Mouse (Mus musculus): ENCODE data around the gene Tmco4. TPM values are rescaled to one million over a fixed set of nuclear protein-coding genes. Genes with fewer than 3 reads are reported as not detected.

The Tmco4 gene
- total and polyA plus RNA-seq, 2 experiments from 2014 or later, result 1.3 to 1.9 TPM

- Histone ChIP-seq H3K4me3 (ENCODE audit: low read depth, low read length) (no peak overlapping the region), H3K27ac (ENCODE audit: low read depth, low read length) (no peak overlapping the region), H3K36me3 (ENCODE audit: insufficient read depth, low read length) (no peaks in the 10 kb centered on the region), H3K9ac (replicated peaks; ENCODE audit: low read length, poor library complexity, severe bottlenecking) (no peak overlapping the region), H3K27me3 (ENCODE audit: insufficient read depth, low read length) (no peaks in the 10 kb centered on the region), H3K4me1 (ENCODE audit: insufficient read depth, low read length) (no peaks in the 10 kb centered on the region), H3K9me3 (ENCODE audit: low read length) (no peaks in the 10 kb centered on the region), H3K4me2 (ENCODE audit: low read depth, low read length, poor library complexity, severe bottlenecking) (no peak overlapping the region)
- TF ChIP-seq CTCF (IDR thresholded peaks at IDR 0.05), result no peak
- WGBS, result 83% methylated on average over 15 of the region's 15 CpGs
- no peak for ATAC-seq (ENCODE audit: low FRiP score)
- no peak for DNase-seq (ENCODE audit: low spot score)
These were observed 13.6 kb upstream of the Tmco4 start for GRCm38 (mm10) chr4:138959120-138959519.

GRCm38 (mm10) chr4:138959926-138960325, 12.8 kb upstream of the Tmco4 start:
- Histone ChIP-seq H3K9me3 (ENCODE audit: low read length) (no peaks in the 10 kb centered on the region), H3K27ac (ENCODE audit: low read depth, low read length) (no peak overlapping the region), H3K9ac (replicated peaks; ENCODE audit: low read length, poor library complexity, severe bottlenecking) (no peak overlapping the region), H3K4me3 (ENCODE audit: low read depth, low read length) (no peak overlapping the region), H3K4me1 (ENCODE audit: insufficient read depth, low read length) (no peaks in the 10 kb centered on the region), H3K36me3 (ENCODE audit: insufficient read depth, low read length) (no peaks in the 10 kb centered on the region), H3K4me2 (ENCODE audit: low read depth, low read length, poor library complexity, severe bottlenecking) (no peak overlapping the region), H3K27me3 (ENCODE audit: insufficient read depth, low read length) (no peaks in the 10 kb centered on the region)
- DNase-seq (ENCODE audit: low spot score) (no peak), ATAC-seq (ENCODE audit: low FRiP score) (no peak)
- TF ChIP-seq CTCF (IDR thresholded peaks at IDR 0.05), result no peak
- 56% methylated on average over 7 of the region's 7 CpGs for WGBS

- H3K4me3 ChIP-seq (ENCODE audit: low read depth, low read length), result no peak overlapping the region
- H3K27me3 ChIP-seq (ENCODE audit: insufficient read depth, low read length), result no peaks in the 10 kb centered on the region
- H3K36me3 ChIP-seq (ENCODE audit: insufficient read depth, low read length), result no peaks in the 10 kb centered on the region
- 90% methylated on average over 5 of the region's 5 CpGs for WGBS
- DNase-seq (ENCODE audit: low spot score), result no peak
- H3K4me1 ChIP-seq (ENCODE audit: insufficient read depth, low read length), result no peaks in the 10 kb centered on the region
- no peak for TF ChIP-seq CTCF (IDR thresholded peaks at IDR 0.05)
- no peak overlapping the region for H3K27ac ChIP-seq (ENCODE audit: low read depth, low read length)
- H3K9ac ChIP-seq (replicated peaks; ENCODE audit: low read length, poor library complexity, severe bottlenecking), result no peak overlapping the region
- no peak for ATAC-seq (ENCODE audit: low FRiP score)
- H3K9me3 ChIP-seq (ENCODE audit: low read length), result no peaks in the 10 kb centered on the region
- no peak overlapping the region for H3K4me2 ChIP-seq (ENCODE audit: low read depth, low read length, poor library complexity, severe bottlenecking)
These were observed 10.0 kb upstream of the Tmco4 start for GRCm38 (mm10) chr4:138962719-138963118.

- TF ChIP-seq CTCF (IDR thresholded peaks at IDR 0.05), result no peak
- Histone ChIP-seq H3K9me3 (ENCODE audit: low read length) (no peaks in the 10 kb centered on the region), H3K4me1 (ENCODE audit: insufficient read depth, low read length) (no peaks in the 10 kb centered on the region), H3K27ac (ENCODE audit: low read depth, low read length) (no peak overlapping the region), H3K4me2 (ENCODE audit: low read depth, low read length, poor library complexity, severe bottlenecking) (no peak overlapping the region), H3K9ac (replicated peaks; ENCODE audit: low read length, poor library complexity, severe bottlenecking) (no peak overlapping the region), H3K36me3 (ENCODE audit: insufficient read depth, low read length) (no peaks in the 10 kb centered on the region), H3K4me3 (ENCODE audit: low read depth, low read length) (no peak overlapping the region), H3K27me3 (ENCODE audit: insufficient read depth, low read length) (no peaks in the 10 kb centered on the region)
- DNase-seq (ENCODE audit: low spot score) (no peak), ATAC-seq (ENCODE audit: low FRiP score) (no peak)
- WGBS, result 78% methylated on average over 5 of the region's 5 CpGs
These were observed 6.8 kb upstream of the Tmco4 start for GRCm38 (mm10) chr4:138965871-138966270.

GRCm38 (mm10) chr4:138966866-138967265, 5.8 kb upstream of the Tmco4 start, which contains the start of gene Rnf186:
TSS of gene Rnf186 (plus strand) at chr4:138967112.
- H3K27ac ChIP-seq (ENCODE audit: low read depth, low read length), result no peak within 1 kb of the TSS
- DNase-seq (ENCODE audit: low spot score) (no peak), ATAC-seq (ENCODE audit: low FRiP score) (no peak)
- no peak within 1 kb of the TSS for H3K9ac ChIP-seq (replicated peaks; ENCODE audit: low read length, poor library complexity, severe bottlenecking)
- H3K9me3 ChIP-seq (ENCODE audit: low read length), result no peaks in the 10 kb centered on the region
- H3K4me3 ChIP-seq (ENCODE audit: low read depth, low read length), result no peak within 1 kb of the TSS
- 91% methylated on average over 13 of the region's 13 CpGs for WGBS
- H3K36me3 ChIP-seq (ENCODE audit: insufficient read depth, low read length), result no peaks in the 10 kb centered on the region
- H3K4me1 ChIP-seq (ENCODE audit: insufficient read depth, low read length), result no peaks in the 10 kb centered on the region; the same call in 1 of the 2 replicates
- no peak within 1 kb of the TSS for H3K4me2 ChIP-seq (ENCODE audit: low read depth, low read length, poor library complexity, severe bottlenecking)
- TF ChIP-seq CTCF (IDR thresholded peaks at IDR 0.05), result no peak
- H3K27me3 ChIP-seq (ENCODE audit: insufficient read depth, low read length), result no peaks in the 10 kb centered on the region

GRCm38 (mm10) chr4:138967485-138967884, 5.2 kb upstream of the Tmco4 start:
- 95% methylated on average over 15 of the region's 15 CpGs for WGBS
- Histone ChIP-seq H3K4me1 (ENCODE audit: insufficient read depth, low read length) (no peaks in the 10 kb centered on the region; the same call in 1 of the 2 replicates), H3K4me2 (ENCODE audit: low read depth, low read length, poor library complexity, severe bottlenecking) (no peak overlapping the region), H3K27ac (ENCODE audit: low read depth, low read length) (no peak overlapping the region), H3K9ac (replicated peaks; ENCODE audit: low read length, poor library complexity, severe bottlenecking) (no peak overlapping the region), H3K9me3 (ENCODE audit: low read length) (no peaks in the 10 kb centered on the region), H3K27me3 (ENCODE audit: insufficient read depth, low read length) (no peaks in the 10 kb centered on the region), H3K4me3 (ENCODE audit: low read depth, low read length) (no peak overlapping the region), H3K36me3 (ENCODE audit: insufficient read depth, low read length) (no peaks in the 10 kb centered on the region)
- no peak for DNase-seq (ENCODE audit: low spot score)
- TF ChIP-seq CTCF (IDR thresholded peaks at IDR 0.05), result no peak
- ATAC-seq (ENCODE audit: low FRiP score), result no peak

Measured in midbrain, postnatal 0 days (tissue).